ENCODE assay signal across 28 mouse cellular contexts in genomic region chr14:118563570-118563969, GRCm38 (mm10).
DNase-seq lines count a peak whose midpoint lies in the region; ATAC-seq and TF ChIP-seq lines count a peak whose summit lies in the region.
"Had no signal": no experiment of that assay in that cellular context is flagged by ENCODE, and none has a peak within 500 bp of the region (broad histone marks: within the 10 kb centered on the region; RNA-seq: fewer than 3 reads in every experiment).

No protein-coding gene starts in this region.

- H3K79me2 ChIP-seq in myocyte (ENCODE audit: control insufficient read depth, insufficient read depth), result no peaks in the 10 kb centered on the region

- no peaks in the 10 kb centered on the region for H3K27me3 ChIP-seq in myocyte (ENCODE audit: control insufficient read depth, insufficient read depth, insufficient read length)
- no peaks in the 10 kb centered on the region for H3K27me3 ChIP-seq in stomach, postnatal 0 days (ENCODE audit: control insufficient read depth, insufficient read depth, low read length)
- no peaks in the 10 kb centered on the region for H3K27me3 ChIP-seq in neural tube, embryonic 15.5 days (replicated peaks)
- H3K27me3 ChIP-seq: embryonic facial prominence, embryonic 12.5 days; embryonic facial prominence, embryonic 15.5 days; heart, embryonic 13.5 days; Patski had no signal

- no peak overlapping the region for H3K9ac ChIP-seq in stomach, postnatal 0 days (ENCODE audit: low read length)
- no peak overlapping the region for H3K9ac ChIP-seq in neural tube, embryonic 15.5 days (replicated peaks)
- H3K9ac ChIP-seq: embryonic facial prominence, embryonic 12.5 days; embryonic facial prominence, embryonic 15.5 days; forebrain, embryonic 12.5 days; forebrain, embryonic 15.5 days; heart, embryonic 13.5 days; hindbrain, embryonic 14.5 days had no signal

- H3K9me3 ChIP-seq in stomach, postnatal 0 days (ENCODE audit: control insufficient read depth, low read length), result no peaks in the 10 kb centered on the region
- no peaks in the 10 kb centered on the region for H3K9me3 ChIP-seq in neural tube, embryonic 15.5 days (replicated peaks)
- H3K9me3 ChIP-seq: embryonic facial prominence, embryonic 12.5 days; embryonic facial prominence, embryonic 15.5 days; forebrain, embryonic 12.5 days; forebrain, embryonic 15.5 days; heart, embryonic 10.5 days; heart, embryonic 13.5 days had no signal

- peaks cover 3% of the 10 kb centered on the region; the same call in 1 of the 2 replicates for H3K4me1 ChIP-seq in stomach, postnatal 0 days (replicated peaks; ENCODE audit: control insufficient read depth, insufficient read depth)
- H3K4me1 ChIP-seq in neural tube, embryonic 15.5 days, result peaks cover 13% of the 10 kb centered on the region
- H3K4me1 ChIP-seq: embryonic facial prominence, embryonic 12.5 days; heart, embryonic 13.5 days had no signal

- H3ac ChIP-seq in myocyte (ENCODE audit: control insufficient read depth, insufficient read length), result no peak overlapping the region

- no peaks in the 10 kb centered on the region for H3K36me3 ChIP-seq in myocyte (ENCODE audit: control insufficient read depth, insufficient read depth)
- no peaks in the 10 kb centered on the region for H3K36me3 ChIP-seq in stomach, postnatal 0 days (ENCODE audit: control insufficient read depth, insufficient read depth, low read length)
- no peaks in the 10 kb centered on the region for H3K36me3 ChIP-seq in neural tube, embryonic 15.5 days
- H3K36me3 ChIP-seq: embryonic facial prominence, embryonic 12.5 days; embryonic facial prominence, embryonic 15.5 days; forebrain, embryonic 12.5 days; forebrain, embryonic 15.5 days; heart, embryonic 10.5 days; heart, embryonic 13.5 days had no signal

- H3K4me2 ChIP-seq in myocyte (ENCODE audit: low read depth), result peak overlapping the region; percentile 19
- H3K4me2 ChIP-seq in stomach, postnatal 0 days (replicated peaks; ENCODE audit: low read depth), result no peak overlapping the region
- no peak overlapping the region for H3K4me2 ChIP-seq in neural tube, embryonic 15.5 days
- H3K4me2 ChIP-seq: embryonic facial prominence, embryonic 12.5 days; embryonic facial prominence, embryonic 15.5 days; forebrain, embryonic 12.5 days; forebrain, embryonic 15.5 days; heart, embryonic 13.5 days; hindbrain, embryonic 14.5 days had no signal

- no peak overlapping the region for H3K27ac ChIP-seq in stomach, postnatal 0 days (replicated peaks)
- H3K27ac ChIP-seq in neural tube, embryonic 15.5 days (replicated peaks), result no peak overlapping the region
- H3K27ac ChIP-seq: embryonic facial prominence, embryonic 12.5 days; embryonic facial prominence, embryonic 15.5 days; forebrain, embryonic 12.5 days; forebrain, embryonic 15.5 days; heart, adult 2 months; heart, embryonic 10.5 days; heart, embryonic 13.5 days; hindbrain, embryonic 14.5 days; hindbrain, postnatal 0 days had no signal

- TF ChIP-seq CTCF in stomach, postnatal 0 days (IDR thresholded peaks at IDR 0.05; ENCODE audit: low read depth), result no peak

- DNase-seq in 3T3-L1 (ENCODE audit: low read depth, low spot score) (peak; percentile 58), NIH3T3 (ENCODE audit: low read depth) (peak; percentile 11)
- peak; percentile 36 for DNase-seq in stomach, postnatal 0 days (ENCODE audit: low spot score)
- no peak for DNase-seq in retina, embryonic 14.5 days (ENCODE audit: low spot score)
- no peak for DNase-seq in frontal cortex, postnatal 25 days (ENCODE audit: low spot score in 2 of 2)
- DNase-seq: adrenal gland, adult 2 months; adrenal gland, postnatal 14 days; cerebellum, adult 11-12 months; cerebellum, adult 8-10 months; cerebellum, postnatal 10 days; gastrocnemius, postnatal 10 days; gastrocnemius, postnatal 36 days; heart, adult 2 months; heart, postnatal 14 days; heart, postnatal 4 days had no signal

- TF ChIP-seq POLR2A in myocyte (IDR thresholded peaks at IDR 0.05; ENCODE audit: insufficient read length, low read depth), result no peak

- no peak overlapping the region for H3K4me3 ChIP-seq in myocyte
- no peak overlapping the region for H3K4me3 ChIP-seq in stomach, postnatal 0 days (ENCODE audit: low read depth, low read length)
- no peak overlapping the region for H3K4me3 ChIP-seq in neural tube, embryonic 15.5 days (replicated peaks)
- H3K4me3 ChIP-seq: embryonic facial prominence, embryonic 12.5 days; embryonic facial prominence, embryonic 15.5 days; erythroblast, embryonic 14.5 days; forebrain, embryonic 12.5 days; forebrain, embryonic 15.5 days; heart, adult 2 months; heart, embryonic 10.5 days; heart, embryonic 13.5 days had no signal

- no peak for ATAC-seq in stomach, postnatal 0 days (ENCODE audit: low FRiP score, low TSS enrichment)
- no peak for ATAC-seq in neural tube, embryonic 15.5 days (ENCODE audit: low FRiP score)
- ATAC-seq: forebrain, embryonic 15.5 days; hindbrain, postnatal 0 days; inflammation-experienced regulatory T-cells, adult 6 months; Patski had no signal

- 46% methylated on average over 8 of the region's 8 CpGs for WGBS in stomach, postnatal 0 days
- WGBS in neural tube, embryonic 15.5 days, result 88% methylated on average over 8 of the region's 8 CpGs

- TF ChIP-seq EP300 in stomach, postnatal 0 days (optimal IDR thresholded peaks at IDR 0.05), result no peak

TF ChIP-seq in myocyte, 11 proteins besides CTCF, POLR2A, EP300 and RAD21:
- TF ChIP-seq MYOD1 (IDR thresholded peaks at IDR 0.05; ENCODE audit: control insufficient read depth in 1 of 3, insufficient read length in 2 of 3, low read depth in 2 of 3), result peak in 2 of 3 experiments; percentile 72 to 91
- no peak for TF ChIP-seq CEBPB (IDR thresholded peaks at IDR 0.05; ENCODE audit: insufficient read depth, poor library complexity, severe bottlenecking)
- TF ChIP-seq TCF12 (IDR thresholded peaks at IDR 0.05; ENCODE audit: insufficient read depth, poor library complexity, severe bottlenecking), result peak; percentile 17
- no peak for TF ChIP-seq SRF (IDR thresholded peaks at IDR 0.05; ENCODE audit: control insufficient read depth, insufficient read length, low read depth)
- TF ChIP-seq E2F4 (IDR thresholded peaks at IDR 0.05; ENCODE audit: insufficient read depth), result no peak
- TF ChIP-seq USF1 (IDR thresholded peaks at IDR 0.05; ENCODE audit: low read depth), result no peak
- peak in 2 of 3 experiments; percentile 4 to 23 for TF ChIP-seq MYOG (IDR thresholded peaks at IDR 0.05; ENCODE audit: control insufficient read depth in 1 of 3, insufficient read depth in 1 of 3, insufficient read length in 2 of 3, low read depth in 2 of 3)

Comparison
In these comparisons a context has a peak if more than half of its experiments do, and no peak if none do; other contexts are left out.
1. DNase-seq: peak in 3T3-L1 (single experiment), NIH3T3 (single experiment) and stomach, postnatal 0 days (single experiment); none in retina, embryonic 14.5 days (single experiment) and frontal cortex, postnatal 25 days (0 of 2).